Mouse (Mus musculus) MEL (cell line): ENCODE results near the gene Usp1. TPM values are rescaled to one million over a fixed set of nuclear protein-coding genes. Genes with fewer than 3 reads are reported as not detected.

Experiments
- DNase-seq: peaks from one replicate; pipeline ENCODE4 v3.0.0; 2011; ENCODE audit warnings: low read depth, low spot score
- H3K27ac ChIP-seq: 2 replicates; pipeline ENCODE4 v1.5.1; 2012; ENCODE audit warnings: low read depth, mild to moderate bottlenecking, control low read depth, low read length, moderate library complexity; ENCODE audit not compliant: control insufficient read depth
- H3K27me3 ChIP-seq, 2 experiments: fragments of 150-350 bp in 1 of 2; sonication (generic) in 1 of 2; 2 replicates each; pipeline ENCODE4 v1.6.1; 2012; ENCODE audit warnings: low read length in 2 of 2, mild to moderate bottlenecking in 2 of 2, improper control_type of control experiment in 1 of 2, moderate library complexity in 1 of 2; ENCODE audit not compliant: insufficient read depth in 2 of 2, control insufficient read depth in 1 of 2
- H3K36me3 ChIP-seq, 2 experiments: 2 replicates each; pipeline ENCODE4 v1.6.1; 2012 to 2014; ENCODE audit warnings: low read length in 2 of 2, improper control_type of control experiment in 1 of 2, inconsistent platforms in 1 of 2, mild to moderate bottlenecking in 1 of 2; ENCODE audit not compliant: insufficient read depth in 2 of 2, control insufficient read depth in 1 of 2
- H3K4me1 ChIP-seq, 2 experiments: fragments of 150-350 bp in 1 of 2; sonication (generic) in 1 of 2; 2 replicates each; pipeline ENCODE4 v1.6.1; 2012; ENCODE audit warnings: low read length in 2 of 2, improper control_type of control experiment in 1 of 2, mild to moderate bottlenecking in 1 of 2; ENCODE audit not compliant: insufficient read depth in 2 of 2, control insufficient read depth in 1 of 2
- H3K4me3 ChIP-seq, 2 experiments: fragments of 150-350 bp in 1 of 2; sonication (generic) in 1 of 2; 2 replicates each; pipeline ENCODE4 v1.5.1; 2012; ENCODE audit warnings: low read depth in 2 of 2, low read length in 2 of 2, mild to moderate bottlenecking in 2 of 2, moderate library complexity in 2 of 2, control low read depth in 1 of 2, improper control_type of control experiment in 1 of 2; ENCODE audit not compliant: control insufficient read depth in 1 of 2, insufficient read depth in 1 of 2
- H3K79me2 ChIP-seq: 2 replicates; pipeline ENCODE4 v1.6.1; 2012; ENCODE audit warnings: mild to moderate bottlenecking, low read length, moderate library complexity; ENCODE audit not compliant: control insufficient read depth, poor library complexity, insufficient read depth
- H3K9ac ChIP-seq: 2 replicates; pipeline ENCODE4 v1.6.1; 2012; ENCODE audit warnings: low read depth, mild to moderate bottlenecking, control low read depth, low read length, moderate library complexity; ENCODE audit not compliant: control insufficient read depth, poor library complexity, severe bottlenecking
- H3K9me3 ChIP-seq: fragments of 150-350 bp; sonication (generic); replicated peaks from 2 replicates; pipeline ENCODE4 v1.6.1; 2012; ENCODE audit warnings: mild to moderate bottlenecking, low read length, improper control_type of control experiment, moderate library complexity; ENCODE audit not compliant: insufficient read depth
- BHLHE40 ChIP-seq: IDR thresholded peaks from 2 replicates; pipeline ENCODE4 v1.6.1; 2012; ENCODE audit warnings: low read depth, mild to moderate bottlenecking, inconsistent platforms, low read length, improper control_type of control experiment, borderline replicate concordance
- CHD1 ChIP-seq: IDR thresholded peaks from 2 replicates; pipeline ENCODE4 v1.6.1; 2012; ENCODE audit warnings: low read depth, mild to moderate bottlenecking, inconsistent platforms, low read length, improper control_type of control experiment
- CHD2 ChIP-seq: IDR thresholded peaks from 2 replicates; pipeline ENCODE4 v1.6.1; 2011; ENCODE audit warnings: low read length, improper control_type of control experiment
- CTCF ChIP-seq, 3 experiments: IDR thresholded peaks in 2 of 3; conservative IDR thresholded peaks in 1 of 3; 2 replicates each; pipeline ENCODE4 v1.5.1; 2011 to 2012; ENCODE audit warnings: low read length in 3 of 3, low read depth in 2 of 3, mild to moderate bottlenecking in 2 of 3, improper control_type of control experiment in 1 of 3, inconsistent platforms in 1 of 3, mixed read lengths in 1 of 3, moderate library complexity in 1 of 3; ENCODE audit not compliant: control insufficient read depth in 1 of 3, insufficient read depth in 1 of 3, poor library complexity in 1 of 3, severe bottlenecking in 1 of 3
- E2F4 ChIP-seq: IDR thresholded peaks from 2 replicates; pipeline ENCODE4 v1.6.1; 2011; ENCODE audit warnings: low read depth, low read length, improper control_type of control experiment, borderline replicate concordance
- ELF1 ChIP-seq: IDR thresholded peaks from 2 replicates; pipeline ENCODE4 v1.6.1; 2014; ENCODE audit warnings: low read depth, mild to moderate bottlenecking, inconsistent platforms, low read length, improper control_type of control experiment, moderate library complexity
- ETS1 ChIP-seq: IDR thresholded peaks from 2 replicates; pipeline ENCODE4 v1.6.1; 2012; ENCODE audit warnings: low read depth, mild to moderate bottlenecking, inconsistent platforms, low read length, improper control_type of control experiment, moderate library complexity
- GABPA ChIP-seq: IDR thresholded peaks from 2 replicates; pipeline ENCODE4 v1.6.1; 2012; ENCODE audit warnings: low read depth, mild to moderate bottlenecking, inconsistent platforms, low read length, improper control_type of control experiment, moderate library complexity
- HCFC1 ChIP-seq: IDR thresholded peaks from 2 replicates; pipeline ENCODE4 v1.6.1; 2012; ENCODE audit warnings: low read depth, mild to moderate bottlenecking, inconsistent platforms, low read length, improper control_type of control experiment, moderate library complexity
- JUND ChIP-seq: IDR thresholded peaks from 2 replicates; pipeline ENCODE4 v1.6.1; 2011; ENCODE audit warnings: low read depth, mild to moderate bottlenecking, improper control_type of control experiment, low read length
- KAT2A ChIP-seq: conservative IDR thresholded peaks from 2 replicates; pipeline ENCODE4 v1.6.1; 2012; ENCODE audit warnings: low read depth, low read length, improper control_type of control experiment, inconsistent platforms
- MAFK ChIP-seq: IDR thresholded peaks from 2 replicates; pipeline ENCODE4 v1.6.1; 2011; ENCODE audit warnings: low read depth, mild to moderate bottlenecking, low read length, improper control_type of control experiment, borderline replicate concordance
- MAX ChIP-seq: IDR thresholded peaks from 2 replicates; pipeline ENCODE4 v1.6.1; 2011; ENCODE audit warnings: low read length, improper control_type of control experiment
- MAZ ChIP-seq: IDR thresholded peaks from 2 replicates; pipeline ENCODE4 v1.6.1; 2012; ENCODE audit warnings: low read depth, mild to moderate bottlenecking, inconsistent platforms, low read length, improper control_type of control experiment
- MEF2A ChIP-seq: IDR thresholded peaks from 2 replicates; pipeline ENCODE4 v1.6.1; 2014; ENCODE audit warnings: low read depth, mild to moderate bottlenecking, inconsistent platforms, low read length, improper control_type of control experiment; ENCODE audit not compliant: poor library complexity, insufficient replicate concordance, severe bottlenecking; ENCODE audit errors: extremely low read depth
- MXI1 ChIP-seq: IDR thresholded peaks from 2 replicates; pipeline ENCODE4 v1.6.1; 2011; ENCODE audit warnings: mild to moderate bottlenecking, low read depth, low read length, improper control_type of control experiment
- MYB ChIP-seq: IDR thresholded peaks from 2 replicates; pipeline ENCODE4 v1.6.1; 2011; ENCODE audit warnings: mild to moderate bottlenecking, low read depth, low read length, improper control_type of control experiment
- MYC ChIP-seq: IDR thresholded peaks from 2 replicates; pipeline ENCODE4 v1.6.1; 2011; ENCODE audit warnings: low read depth, mild to moderate bottlenecking, low read length, improper control_type of control experiment, moderate library complexity
- NELFE ChIP-seq: IDR thresholded peaks from 2 replicates; pipeline ENCODE4 v1.6.1; 2011; ENCODE audit warnings: low read depth, low read length, improper control_type of control experiment
- NRF1 ChIP-seq: IDR thresholded peaks from 2 replicates; pipeline ENCODE4 v1.6.1; 2014; ENCODE audit warnings: low read depth, mild to moderate bottlenecking, inconsistent platforms, low read length, improper control_type of control experiment, moderate library complexity; ENCODE audit not compliant: poor library complexity, insufficient read depth, severe bottlenecking
- POLR2A ChIP-seq, 2 experiments: IDR thresholded peaks; 2 replicates each; pipeline ENCODE4 v1.6.1; 2011 to 2012; ENCODE audit warnings: low read length in 2 of 2, mild to moderate bottlenecking in 2 of 2, control low read depth in 1 of 2, improper control_type of control experiment in 1 of 2, low read depth in 1 of 2, moderate library complexity in 1 of 2; ENCODE audit not compliant: control insufficient read depth in 1 of 2, insufficient read depth in 1 of 2, poor library complexity in 1 of 2
- POLR2AphosphoS5 ChIP-seq: IDR thresholded peaks from 2 replicates; pipeline ENCODE4 v1.6.1; 2012; ENCODE audit warnings: low read depth, borderline replicate concordance, mild to moderate bottlenecking, inconsistent platforms, low read length, moderate library complexity, mixed read lengths
- RAD21 ChIP-seq: IDR thresholded peaks from 2 replicates; pipeline ENCODE4 v1.6.1; 2011; ENCODE audit warnings: mild to moderate bottlenecking, low read depth, low read length, improper control_type of control experiment
- RCOR1 ChIP-seq: IDR thresholded peaks from 2 replicates; pipeline ENCODE4 v1.6.1; 2012; ENCODE audit warnings: low read depth, mild to moderate bottlenecking, inconsistent platforms, low read length, improper control_type of control experiment
- SIN3A ChIP-seq: IDR thresholded peaks from 2 replicates; pipeline ENCODE4 v1.6.1; 2012; ENCODE audit warnings: low read length, improper control_type of control experiment, inconsistent platforms
- SMC3 ChIP-seq: IDR thresholded peaks from 2 replicates; pipeline ENCODE4 v1.6.1; 2011; ENCODE audit warnings: low read depth, low read length, improper control_type of control experiment
- TAL1 ChIP-seq: IDR thresholded peaks from 2 replicates; pipeline ENCODE4 v1.6.1; 2012; ENCODE audit warnings: mild to moderate bottlenecking, inconsistent platforms, low read length, moderate library complexity, mixed read lengths
- TBP ChIP-seq: IDR thresholded peaks from 2 replicates; pipeline ENCODE4 v1.8.0; 2011; ENCODE audit warnings: low read depth, low read length, improper control_type of control experiment
- TCF12 ChIP-seq: IDR thresholded peaks from 2 replicates; pipeline ENCODE4 v1.6.1; 2014; ENCODE audit warnings: low read depth, mild to moderate bottlenecking, inconsistent platforms, low read length, improper control_type of control experiment, moderate library complexity
- UBTF ChIP-seq: IDR thresholded peaks from 2 replicates; pipeline ENCODE4 v1.6.1; 2012; ENCODE audit warnings: low read depth, mild to moderate bottlenecking, inconsistent platforms, low read length, improper control_type of control experiment, moderate library complexity, borderline replicate concordance; ENCODE audit not compliant: insufficient read depth
- USF1 ChIP-seq: IDR thresholded peaks from 2 replicates; pipeline ENCODE4 v1.6.1; 2014; ENCODE audit warnings: low read depth, mild to moderate bottlenecking, inconsistent platforms, low read length, improper control_type of control experiment, moderate library complexity
- USF2 ChIP-seq, 2 experiments: IDR thresholded peaks; 2 replicates each; pipeline ENCODE4 v1.6.1; 2011 to 2012; ENCODE audit warnings: improper control_type of control experiment in 2 of 2, low read length in 2 of 2, borderline replicate concordance in 1 of 2, inconsistent platforms in 1 of 2, low read depth in 1 of 2, mild to moderate bottlenecking in 1 of 2; ENCODE audit not compliant: insufficient read depth in 1 of 2
- ZC3H11A ChIP-seq: IDR thresholded peaks from 2 replicates; pipeline ENCODE4 v1.6.1; 2012; ENCODE audit warnings: low read depth, mild to moderate bottlenecking, inconsistent platforms, low read length, improper control_type of control experiment
- ZKSCAN1 ChIP-seq: IDR thresholded peaks from 2 replicates; pipeline ENCODE4 v1.6.1; 2012; ENCODE audit warnings: low read depth, mild to moderate bottlenecking, inconsistent platforms, low read length, improper control_type of control experiment, moderate library complexity
- ZMIZ1 ChIP-seq: IDR thresholded peaks from 2 replicates; pipeline ENCODE4 v1.6.1; 2012; ENCODE audit warnings: low read depth, mild to moderate bottlenecking, inconsistent platforms, low read length, improper control_type of control experiment, moderate library complexity
- ZNF384 ChIP-seq: IDR thresholded peaks from 2 replicates; pipeline ENCODE4 v1.6.1; 2012; ENCODE audit warnings: low read depth, mild to moderate bottlenecking, inconsistent platforms, low read length, improper control_type of control experiment
- polyA plus RNA-seq, 2 experiments: library from polyadenylated mRNA; stranded (reverse) in 1 of 2; unstranded in 1 of 2; fragments of >175 nt in 1 of 2; fragments of >200 nt in 1 of 2; gene quantifications; 2 replicates each; pipeline versions ENCODE4 v1.2.1 to v1.2.4; 2012; ENCODE audit warnings: low replicate concordance in 2 of 2, low read depth in 1 of 2; ENCODE audit not compliant: insufficient read length in 2 of 2, insufficient read depth in 1 of 2, missing spikeins in 1 of 2
- total RNA-seq: library from RNA; depleted of rRNA; stranded (reverse); fragments of 300-350 nt; gene quantifications from 2 replicates; pipeline ENCODE4 v1.2.3, GENCODE M21; 2012; rRNA removed

Gene Usp1
- 68.6 and 70.1 TPM in 2 replicates for total RNA-seq
- 100 to 1,000 TPM in 1 of 2 experiments, not detected in 1; 128 TPM for polyA plus RNA-seq

DNA sequence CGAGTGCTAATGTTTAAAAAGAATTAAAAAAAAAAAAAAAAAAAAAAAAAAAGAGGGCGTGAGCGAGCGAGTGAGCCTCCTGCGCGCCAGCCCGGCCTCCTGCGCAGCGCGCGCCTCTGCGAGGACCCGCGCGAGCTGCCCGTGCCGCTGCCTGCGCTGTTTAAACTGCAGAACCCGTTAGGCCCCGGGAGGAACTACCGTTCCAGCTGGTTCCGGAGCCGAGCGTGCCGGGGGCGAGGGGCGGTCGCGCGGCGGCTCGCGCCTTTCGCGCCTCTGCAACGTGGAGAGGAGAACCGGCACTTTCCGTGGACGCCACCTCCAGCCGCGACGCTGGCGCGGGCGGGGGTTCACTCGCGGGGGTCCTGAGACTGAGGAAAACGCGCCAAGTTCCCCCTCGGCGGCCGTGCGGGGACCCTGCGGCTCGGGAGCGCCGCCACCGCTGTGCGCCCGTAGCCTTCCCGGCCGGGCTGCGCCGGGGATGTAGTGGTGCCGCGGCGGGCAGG is at the start of gene Usp1:
Gene Usp1 (plus strand): TSS at position 243 of the 503 bp plus-strand sequence.
- peaks cover 40% of the 10 kb centered on the region for H3K79me2 ChIP-seq
- H3K27ac ChIP-seq = peak within 1 kb of the TSS; percentile 97
- H3K9ac ChIP-seq = peak within 1 kb of the TSS; percentile 92
- peak within 1 kb of the TSS; percentile 92 to 98 for H3K4me3 ChIP-seq
- DNase-seq = no peak
- H3K9me3 ChIP-seq = no peaks in the 10 kb centered on the region
- H3K36me3 ChIP-seq = peaks cover 6 to 23% of the 10 kb centered on the region in 2 experiments
- peaks cover 5 to 20% of the 10 kb centered on the region in 2 experiments; a peak in 3 of 4 replicates for H3K4me1 ChIP-seq
- no peaks in the 10 kb centered on the region for H3K27me3 ChIP-seq
- TF ChIP-seq CHD1 (no peak), HCFC1 (peak; percentile 81), MYC (peak; percentile 66; the same call in 1 of the 2 replicates), ZKSCAN1 (no peak), CHD2 (no peak), SMC3 (no peak), BHLHE40 (no peak), RCOR1 (no peak), ZC3H11A (no peak), NRF1 (peak; percentile 72), MAX (peak; percentile 99), MYB (no peak), TAL1 (no peak), USF1 (no peak), UBTF (0 out of 2 replicates have a peak, but pooled peaks have one; percentile 30), NELFE (peak; percentile 76), TBP (no peak), ZMIZ1 (0 out of 2 replicates have a peak, but pooled peaks have one; percentile 4), KAT2A (peak; percentile 5; the same call in 1 of the 2 replicates), RAD21 (no peak), GABPA (no peak), JUND (no peak), MAZ (no peak), ETS1 (0 out of 2 replicates have a peak, but pooled peaks have one; percentile 44), CTCF (IDR thresholded peaks at IDR 0.05 in 2 of 3, conservative IDR thresholded peaks at IDR 0.05 in 1 of 3; ENCODE audit: control insufficient read depth in 1 of 3, insufficient read depth in 1 of 3, low read depth in 2 of 3, low read length in 3 of 3, poor library complexity in 1 of 3, severe bottlenecking in 1 of 3) (no peak), POLR2AphosphoS5 (no peak), ZNF384 (peak; percentile 96), SIN3A (peak; percentile 83), POLR2A (IDR thresholded peaks at IDR 0.05; ENCODE audit: control insufficient read depth in 1 of 2, insufficient read depth in 1 of 2, low read depth in 1 of 2, low read length in 2 of 2, poor library complexity in 1 of 2) (peak in 1 of 2 experiments; percentile 66; a peak in 2 of 4 replicates), TCF12 (no peak; the same call in 1 of the 2 replicates), MAFK (no peak), MEF2A (no peak), MXI1 (peak; percentile 27; the same call in 1 of the 2 replicates), E2F4 (peak; percentile 78), ELF1 (no peak), USF2 (IDR thresholded peaks at IDR 0.05; ENCODE audit: borderline replicate concordance in 1 of 2, insufficient read depth in 1 of 2, low read depth in 1 of 2, low read length in 2 of 2) (no peak)
